Mouse (Mus musculus): Measurements from ENCODE around the gene Nyap1.

The Nyap1 gene

GRCm38 (mm10) chr5:137690531-137690930, 50.9 kb downstream of the Nyap1 start:
- DNase-seq: no peak

GRCm38 (mm10) chr5:137689974-137690373, 51.4 kb downstream of the Nyap1 start:
- no peak for DNase-seq

GRCm38 (mm10) chr5:137686127-137686790, 55.1 kb downstream of the Nyap1 start:
- DNase-seq: no peak

DNA sequence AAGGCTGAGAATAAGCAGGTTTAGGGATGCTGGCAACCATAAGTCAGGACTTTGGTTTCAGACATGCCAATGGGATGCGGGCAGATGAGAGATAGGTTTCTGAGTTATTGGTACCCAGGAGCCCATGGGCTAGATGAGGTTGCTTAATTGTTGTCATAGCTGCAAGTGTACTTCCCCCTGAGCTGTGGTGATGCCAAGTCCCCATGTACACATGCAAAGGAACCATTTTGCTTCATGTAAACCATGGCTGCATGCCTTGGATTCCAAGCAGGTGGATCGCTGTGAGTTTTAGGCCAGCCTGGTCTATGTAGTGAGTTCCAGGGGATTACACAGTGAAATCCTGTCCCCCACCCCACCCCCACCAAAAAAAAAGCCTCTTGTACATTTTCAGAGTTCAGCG, 55.8 kb downstream of the Nyap1 start:
- no peak for DNase-seq

GRCm38 (mm10) chr5:137684294-137685123, 56.9 kb downstream of the Nyap1 start, which contains the start of gene Agfg2:
TSS of gene Agfg2 (minus strand) at chr5:137684726.
- DNase-seq: peak; percentile 95 to 99

- no peak for DNase-seq
These were observed 57.8 kb downstream of the Nyap1 start for GRCm38 (mm10) chr5:137683388-137684293.

GRCm38 (mm10) chr5:137682526-137682925, 58.9 kb downstream of the Nyap1 start:
- no peak for DNase-seq

Data from cerebellum, postnatal 25 days (tissue).